Mouse (Mus musculus) activated CD4-positive, CD25-positive, alpha-beta regulatory T cell (primary cell): ENCODE measurements around the gene Tlx3. TPM values are rescaled to one million over a fixed set of nuclear protein-coding genes. Genes with fewer than 3 reads are reported as not detected.

Experiments
- polyA plus RNA-seq, 2 experiments: library from polyadenylated mRNA; unstranded; fragments of 100-300 nt; shearing (Covaris generic); gene quantifications; one replicate each; pipeline ENCODE4 v1.2.1; 2017

Tlx3 gene
- polyA plus RNA-seq: not detected

GRCm38 (mm10) chr11:33203383-33204328, at the start of gene Tlx3:
TSS of gene Tlx3 (minus strand) at chr11:33203589.

GRCm38 (mm10) chr11:33162998-33163506, 40.3 kb downstream of the Tlx3 start, which contains the start of gene Npm1:
TSS of gene Npm1 (minus strand) at chr11:33163206.

Other genes starting within 250 kb of the Tlx3 start
- under 1 TPM; 0.27 to 0.30 TPM for gene Fgf18, start 56.2 kb downstream of the Tlx3 start, polyA plus RNA-seq
- gene Npm1, start 40.4 kb downstream of the Tlx3 start, polyA plus RNA-seq: 100 to 1,000 TPM; 451 to 822 TPM
- gene Gm12117, start 73.1 kb upstream of the Tlx3 start, polyA plus RNA-seq: not detected